Mouse (Mus musculus): ENCODE results near the gene Dock8.

Gene Dock8

GRCm38 (mm10) chr19:25122417-25122816 lies 123.1 kb downstream of the Dock8 start:
- no peak for DNase-seq (ENCODE audit: low read depth, low spot score)

- no peak for DNase-seq (ENCODE audit: low read depth, low spot score)
Observed at GRCm38 (mm10) chr19:25123031-25123430, 123.7 kb downstream of the Dock8 start.

DNA sequence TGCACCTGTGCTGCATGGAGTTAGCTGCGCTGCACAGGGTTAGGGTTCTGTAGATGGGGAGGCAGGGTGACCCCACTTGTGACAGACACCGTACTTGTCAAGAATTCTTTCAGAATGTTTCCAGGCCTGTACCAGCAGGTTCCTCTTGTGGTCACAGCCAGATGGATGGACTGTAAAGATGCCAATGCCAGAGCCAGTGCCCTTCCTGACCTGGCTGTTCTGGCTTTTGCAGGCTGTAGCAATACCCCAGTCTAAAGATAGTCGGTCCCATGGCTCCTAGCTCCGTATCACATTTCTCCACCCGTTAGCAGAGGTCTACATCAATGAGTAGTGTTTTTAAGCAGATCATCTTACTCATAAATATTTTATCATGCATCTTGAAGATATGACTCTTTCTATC lies 124.1 kb downstream of the Dock8 start:
- DNase-seq (ENCODE audit: low read depth, low spot score) = no peak

GRCm38 (mm10) chr19:25132322-25132721 lies 133.0 kb downstream of the Dock8 start:
- no peak for DNase-seq (ENCODE audit: low read depth, low spot score)

- no peak for DNase-seq (ENCODE audit: low read depth, low spot score)
Observed at GRCm38 (mm10) chr19:25133959-25134358, 134.6 kb downstream of the Dock8 start.

- no peak for DNase-seq (ENCODE audit: low read depth, low spot score)
Observed at GRCm38 (mm10) chr19:25136171-25136570, 136.8 kb downstream of the Dock8 start.

- DNase-seq (ENCODE audit: low read depth, low spot score) = peak; percentile 83
Observed at GRCm38 (mm10) chr19:25137907-25138820, 138.8 kb downstream of the Dock8 start.

DNA sequence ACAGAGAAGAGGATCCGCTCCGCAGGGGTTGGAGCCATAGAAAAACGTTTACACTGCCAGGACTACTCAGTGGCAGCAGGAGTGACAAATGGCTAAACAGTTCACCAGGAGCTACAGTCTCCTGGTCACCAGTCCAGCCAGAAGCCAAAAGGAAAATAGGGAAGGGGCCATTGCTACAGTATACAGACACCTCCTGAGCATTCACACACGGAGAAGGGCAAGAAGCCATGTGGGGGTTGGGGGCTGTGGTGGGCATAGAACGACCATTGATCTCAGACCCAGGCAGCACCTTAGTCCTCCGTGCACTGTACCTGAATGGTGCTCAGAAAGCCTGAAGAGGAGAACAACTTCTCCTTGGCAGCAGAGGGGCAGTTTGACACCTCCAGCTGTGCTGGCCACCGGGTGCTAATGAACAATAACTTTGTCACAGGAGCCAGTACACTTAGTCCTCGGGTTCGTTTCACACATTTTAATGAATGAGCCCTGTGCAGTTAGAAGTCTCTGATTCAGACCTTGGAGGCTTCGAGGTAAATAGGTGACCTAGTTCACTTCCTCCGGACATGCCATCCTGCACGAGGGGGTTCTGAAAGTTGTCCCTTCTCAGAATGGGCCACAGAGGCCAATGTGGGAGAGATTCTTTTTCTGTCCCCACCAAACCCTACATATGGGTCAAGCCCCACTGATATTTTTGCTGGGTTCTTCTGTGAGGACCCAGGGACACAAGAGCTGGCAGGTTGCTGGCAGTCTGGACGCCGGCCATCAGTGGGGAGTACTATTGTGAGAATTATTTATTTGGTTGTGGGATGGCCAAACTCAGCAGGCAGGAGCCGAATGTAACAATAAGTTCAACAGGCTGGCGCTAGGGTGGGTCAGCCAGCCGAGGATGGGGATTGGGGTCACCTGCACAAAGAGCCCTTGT lies 145.0 kb downstream of the Dock8 start:
- DNase-seq (ENCODE audit: low read depth, low spot score) = no peak

GRCm38 (mm10) chr19:25145116-25145515 lies 145.8 kb downstream of the Dock8 start:
- no peak for DNase-seq (ENCODE audit: low read depth, low spot score)

DNA sequence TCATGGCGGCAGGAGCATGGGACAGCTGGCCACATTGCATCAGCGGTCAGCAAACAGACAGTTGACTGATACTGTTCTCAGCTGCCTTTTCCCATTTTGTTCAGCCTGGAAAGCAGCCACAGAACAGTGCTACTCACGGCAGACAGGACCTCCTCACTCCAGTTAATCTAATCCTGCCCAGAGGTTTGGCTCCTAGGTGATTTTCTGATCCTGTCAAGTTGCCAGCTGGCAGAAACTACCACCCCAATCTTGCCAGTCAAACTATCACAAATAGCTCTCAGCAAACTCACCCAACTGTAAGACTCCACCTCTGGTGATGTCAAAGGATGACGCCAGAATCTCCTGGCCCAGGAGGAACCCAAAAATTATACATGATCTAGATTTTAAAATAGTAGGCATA lies 146.8 kb downstream of the Dock8 start:
- no peak for DNase-seq (ENCODE audit: low read depth, low spot score)

DNA sequence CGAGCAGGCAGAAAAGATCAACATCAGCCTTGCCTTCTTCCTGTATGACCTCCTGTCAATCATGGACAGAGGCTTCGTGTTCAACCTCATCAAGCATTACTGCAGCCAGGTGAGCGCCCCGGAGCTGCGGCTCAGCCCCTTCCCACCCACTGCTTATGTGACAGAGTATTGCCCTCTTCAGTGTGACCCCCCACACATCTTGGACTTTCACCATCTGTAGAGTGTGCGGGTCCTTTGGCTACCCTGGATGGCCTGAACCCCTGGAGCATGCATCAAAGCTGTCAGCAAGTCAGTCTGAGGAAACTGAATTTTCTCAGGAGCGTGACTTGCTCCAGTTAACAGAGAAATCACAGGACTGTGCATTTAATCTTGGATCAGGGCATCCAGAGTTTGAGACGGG lies 150.5 kb downstream of the Dock8 start:
- DNase-seq (ENCODE audit: low read depth, low spot score) = no peak

DNA sequence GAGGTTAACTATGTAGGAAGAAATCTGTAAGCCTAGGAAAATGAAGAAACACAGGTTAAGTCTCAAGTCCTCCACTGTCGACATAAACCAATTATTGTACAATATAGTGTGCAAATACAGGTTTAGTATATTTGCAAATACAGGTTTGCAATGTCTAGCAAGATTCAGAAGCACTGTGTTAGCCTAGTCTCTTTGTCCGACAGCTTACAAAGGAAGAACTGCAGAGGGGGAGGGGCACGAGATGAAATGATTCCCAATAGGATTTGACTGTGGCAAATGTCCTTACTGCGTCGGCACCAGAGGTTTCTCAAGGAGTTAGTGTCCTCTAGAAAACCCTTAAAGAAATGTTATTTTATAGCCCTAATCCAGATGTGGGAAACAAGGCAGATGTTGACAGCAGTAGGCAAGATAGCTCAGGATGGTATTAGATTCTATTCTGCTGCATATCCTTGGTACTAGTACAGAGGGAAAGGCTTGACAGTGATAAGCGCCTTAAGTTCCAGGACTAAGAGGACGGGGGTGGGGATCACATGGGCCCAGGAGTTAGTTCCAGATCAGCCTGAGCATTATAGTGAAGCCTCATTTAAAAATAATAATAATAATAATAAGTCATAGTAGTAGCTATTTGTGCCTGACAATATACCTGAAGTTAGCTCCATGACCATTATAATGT lies 155.3 kb downstream of the Dock8 start:
- peak; percentile 65 for DNase-seq (ENCODE audit: low read depth, low spot score)

GRCm38 (mm10) chr19:25155250-25155649 lies 155.9 kb downstream of the Dock8 start:
- DNase-seq (ENCODE audit: low read depth, low spot score) = no peak

- DNase-seq (ENCODE audit: low read depth, low spot score) = no peak
Observed at GRCm38 (mm10) chr19:25155709-25156108, 156.4 kb downstream of the Dock8 start.

DNA sequence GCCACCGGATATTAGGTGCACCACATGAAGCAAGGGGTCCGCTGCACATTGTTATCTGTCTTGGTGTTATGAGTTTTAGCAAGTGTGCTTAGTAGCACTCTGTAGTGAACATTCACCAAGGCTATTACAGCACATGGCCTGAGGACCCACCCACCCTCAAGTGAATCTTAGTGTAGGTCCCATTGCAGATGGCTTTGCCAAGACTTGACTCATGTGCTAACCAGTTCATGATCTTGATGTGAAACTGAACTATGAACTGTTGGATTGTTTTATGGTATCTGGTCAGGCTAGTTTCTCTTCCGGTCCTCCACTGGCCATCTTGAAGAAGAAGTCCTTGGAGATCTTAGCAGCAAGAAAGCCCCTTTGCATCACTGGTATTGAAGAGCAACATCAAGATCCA lies 162.9 kb downstream of the Dock8 start:
- DNase-seq (ENCODE audit: low read depth, low spot score) = no peak

DNA sequence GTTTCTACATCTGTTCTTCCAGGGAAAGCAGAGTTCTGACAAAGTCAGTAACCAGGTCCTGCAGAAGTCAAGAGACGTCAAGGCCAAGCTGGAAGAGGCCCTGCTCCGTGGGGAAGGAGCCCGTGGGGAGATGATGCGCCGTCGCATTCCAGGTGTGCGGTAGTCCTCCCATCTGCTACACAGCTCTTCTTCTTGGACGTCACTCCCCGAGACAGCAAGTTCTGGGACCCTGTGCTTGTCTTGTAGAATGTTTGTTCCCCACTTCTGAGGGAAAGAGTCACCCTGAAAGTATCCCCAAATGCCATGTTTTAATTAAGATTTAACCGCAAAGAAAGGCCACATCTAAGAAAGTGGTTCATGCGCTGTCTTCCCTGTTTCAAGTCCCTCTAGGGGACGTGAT lies 164.1 kb downstream of the Dock8 start:
- no peak for DNase-seq (ENCODE audit: low read depth, low spot score)

DNA sequence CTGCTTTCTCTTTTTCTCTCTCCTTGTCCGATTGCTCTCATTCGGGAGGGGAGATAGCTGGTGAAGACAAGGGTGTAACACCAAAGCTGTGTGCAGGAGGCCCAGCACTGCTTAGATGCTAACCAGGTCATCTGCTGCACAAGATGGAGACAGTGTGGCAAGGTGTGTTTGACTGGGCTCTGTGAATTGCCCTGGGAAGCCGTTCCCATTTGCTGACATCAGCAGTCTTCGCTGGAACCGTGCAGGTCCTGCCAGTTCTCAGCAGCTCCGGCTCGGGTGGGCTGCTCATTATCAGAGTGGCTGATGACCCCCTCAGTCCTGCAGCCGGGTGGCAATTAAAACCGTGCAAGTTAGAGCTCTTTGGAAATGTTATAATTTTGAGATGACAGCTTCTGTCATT lies 167.1 kb downstream of the Dock8 start:
- DNase-seq (ENCODE audit: low read depth, low spot score) = no peak

DNA sequence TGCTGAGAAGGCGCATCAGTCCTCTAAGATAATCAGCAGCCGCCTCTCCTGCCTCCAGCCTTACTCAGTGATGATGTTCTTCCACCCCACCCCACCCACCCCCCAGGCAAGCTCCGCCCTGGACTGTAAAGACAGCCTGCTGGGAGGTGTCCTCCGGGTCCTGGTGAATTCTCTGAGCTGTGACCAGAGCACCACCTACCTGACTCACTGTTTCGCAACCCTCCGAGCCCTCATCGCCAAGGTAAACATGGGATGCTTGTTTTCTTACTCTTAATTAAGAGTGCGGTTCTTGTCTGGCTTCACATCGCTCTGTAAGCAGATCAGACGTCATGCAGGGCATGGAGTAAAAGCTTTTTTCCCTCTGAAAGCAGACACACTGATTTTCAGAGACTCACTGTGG lies 172.1 kb downstream of the Dock8 start:
- DNase-seq (ENCODE audit: low read depth, low spot score) = no peak

GRCm38 (mm10) chr19:25176746-25177145 lies 177.4 kb downstream of the Dock8 start:
- no peak for DNase-seq (ENCODE audit: low read depth, low spot score)

GRCm38 (mm10) chr19:25180024-25180423 lies 180.7 kb downstream of the Dock8 start:
- DNase-seq (ENCODE audit: low read depth, low spot score) = no peak

- no peak for DNase-seq (ENCODE audit: low read depth, low spot score)
Observed at GRCm38 (mm10) chr19:25180547-25180946, 181.2 kb downstream of the Dock8 start.

DNA sequence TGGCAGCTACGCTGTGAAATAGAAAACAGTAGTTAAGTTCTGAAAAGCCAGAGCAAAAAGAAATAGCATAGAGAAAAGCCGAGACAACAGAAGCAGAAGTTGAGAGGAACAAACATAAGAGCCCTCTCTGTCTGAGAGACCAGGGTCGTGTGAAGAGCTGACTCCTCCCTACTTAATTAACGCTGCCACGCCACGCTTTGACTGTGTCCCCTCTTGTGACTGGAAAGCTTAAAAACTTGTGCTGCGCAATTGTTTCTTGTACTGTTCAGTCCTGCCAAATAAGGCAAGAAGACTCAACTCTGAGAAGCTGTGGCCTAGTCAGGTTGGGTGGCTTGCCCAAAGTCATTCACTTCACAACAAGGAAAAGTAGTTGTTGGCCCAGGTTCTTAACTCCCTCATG lies 184.7 kb downstream of the Dock8 start:
- DNase-seq (ENCODE audit: low read depth, low spot score) = no peak
